Mouse (Mus musculus): ENCODE measurements around the gene Wdr17. TPM values are rescaled to one million over a fixed set of nuclear protein-coding genes. Genes with fewer than 3 reads are reported as not detected.

Wdr17 gene
- polyA plus RNA-seq, 1 experiment from 2014 or later, result 7.2 TPM

- Histone ChIP-seq H3K36me3 (replicated peaks) (no peaks in the 10 kb centered on the region), H3K27me3 (no peaks in the 10 kb centered on the region), H3K9ac (no peak overlapping the region), H3K27ac (peak overlapping the region; percentile 59; the same call in 1 of the 2 replicates), H3K9me3 (no peaks in the 10 kb centered on the region), H3K4me2 (no peak overlapping the region), H3K4me3 (replicated peaks) (no peak overlapping the region), H3K4me1 (peaks cover 4% of the 10 kb centered on the region; the same call in 1 of the 2 replicates)
- ATAC-seq (ENCODE audit: low FRiP score), result no peak; the same call in 1 of the 2 replicates
- WGBS, result 70% methylated on average over 4 of the region's 4 CpGs
Measured at GRCm38 (mm10) chr8:54864038-54864760, 22.8 kb downstream of the Wdr17 start.

- no peak overlapping the region for H3K9ac ChIP-seq
- WGBS, result 70% methylated on average over 5 of the region's 5 CpGs
- H3K4me2 ChIP-seq, result no peak overlapping the region
- H3K36me3 ChIP-seq (replicated peaks), result no peaks in the 10 kb centered on the region
- H3K9me3 ChIP-seq, result no peaks in the 10 kb centered on the region
- no peak overlapping the region for H3K4me3 ChIP-seq (replicated peaks)
- H3K4me1 ChIP-seq, result peaks cover 7% of the 10 kb centered on the region; the same call in 1 of the 2 replicates
- 0 out of 2 replicates have a peak overlapping the region, but pooled peaks have one; percentile 42 for H3K27ac ChIP-seq
- no peaks in the 10 kb centered on the region for H3K27me3 ChIP-seq
- 0 out of 2 replicates have a peak, but pooled peaks have one; percentile 51 for ATAC-seq (ENCODE audit: low FRiP score)
Measured at GRCm38 (mm10) chr8:54836029-54836959, 50.7 kb downstream of the Wdr17 start.

GRCm38 (mm10) chr8:54829794-54830426, 57.1 kb downstream of the Wdr17 start:
- 67% methylated on average over 4 of the region's 4 CpGs for WGBS
- ATAC-seq (ENCODE audit: low FRiP score), result no peak

GRCm38 (mm10) chr8:54827974-54828373, 59.0 kb downstream of the Wdr17 start:
- no peaks in the 10 kb centered on the region for H3K36me3 ChIP-seq (replicated peaks)
- H3K4me3 ChIP-seq (replicated peaks), result no peak overlapping the region
- no peak overlapping the region for H3K4me2 ChIP-seq
- 93% methylated on average over 2 of the region's 2 CpGs for WGBS
- H3K9me3 ChIP-seq, result no peaks in the 10 kb centered on the region
- no peak overlapping the region for H3K27ac ChIP-seq
- no peak overlapping the region for H3K9ac ChIP-seq
- no peaks in the 10 kb centered on the region for H3K4me1 ChIP-seq
- ATAC-seq (ENCODE audit: low FRiP score), result 0 out of 2 replicates have a peak, but pooled peaks have one; percentile 55
- no peaks in the 10 kb centered on the region for H3K27me3 ChIP-seq

More at GRCm38 (mm10) chr8:54829794-54830426, 57.1 kb downstream of the Wdr17 start:
- no peaks in the 10 kb centered on the region for H3K27me3 ChIP-seq
- no peaks in the 10 kb centered on the region for H3K36me3 ChIP-seq (replicated peaks)
- no peak overlapping the region for H3K4me3 ChIP-seq (replicated peaks)
- no peak overlapping the region for H3K9ac ChIP-seq
- H3K4me1 ChIP-seq, result no peaks in the 10 kb centered on the region
- no peaks in the 10 kb centered on the region for H3K9me3 ChIP-seq
- H3K27ac ChIP-seq, result no peak overlapping the region
- no peak overlapping the region for H3K4me2 ChIP-seq

GRCm38 (mm10) chr8:54822956-54823355, 64.0 kb downstream of the Wdr17 start:
- Histone ChIP-seq H3K9me3 (no peaks in the 10 kb centered on the region), H3K27ac (no peak overlapping the region), H3K4me1 (no peaks in the 10 kb centered on the region), H3K27me3 (no peaks in the 10 kb centered on the region), H3K4me3 (replicated peaks) (no peak overlapping the region), H3K4me2 (no peak overlapping the region), H3K9ac (no peak overlapping the region), H3K36me3 (replicated peaks) (no peaks in the 10 kb centered on the region)
- 94% methylated on average over 5 of the region's 5 CpGs for WGBS
- ATAC-seq (ENCODE audit: low FRiP score), result no peak

- ATAC-seq (ENCODE audit: low FRiP score), result no peak
- H3K36me3 ChIP-seq (replicated peaks), result no peaks in the 10 kb centered on the region
Measured at GRCm38 (mm10) chr8:54818651-54819050, 68.3 kb downstream of the Wdr17 start.

GRCm38 (mm10) chr8:54808217-54808616, 78.8 kb downstream of the Wdr17 start:
- Histone ChIP-seq H3K4me3 (replicated peaks) (no peak overlapping the region), H3K27me3 (no peaks in the 10 kb centered on the region), H3K36me3 (replicated peaks) (no peaks in the 10 kb centered on the region), H3K27ac (no peak overlapping the region), H3K9ac (no peak overlapping the region), H3K4me2 (no peak overlapping the region), H3K4me1 (peaks cover 3% of the 10 kb centered on the region; the same call in 1 of the 2 replicates), H3K9me3 (no peaks in the 10 kb centered on the region)
- 64% methylated on average over 6 of the region's 6 CpGs for WGBS
- ATAC-seq (ENCODE audit: low FRiP score), result no peak

More at GRCm38 (mm10) chr8:54818651-54819050, 68.3 kb downstream of the Wdr17 start:
- Histone ChIP-seq H3K4me1 (no peaks in the 10 kb centered on the region), H3K27me3 (no peaks in the 10 kb centered on the region), H3K4me3 (replicated peaks) (no peak overlapping the region), H3K4me2 (no peak overlapping the region), H3K9ac (no peak overlapping the region), H3K27ac (no peak overlapping the region), H3K9me3 (0 out of 2 replicates have a peak, but pooled peaks cover 4% of the 10 kb centered on the region)

GRCm38 (mm10) chr8:54806173-54806572, 80.8 kb downstream of the Wdr17 start:
- Histone ChIP-seq H3K9ac (no peak overlapping the region), H3K4me3 (replicated peaks) (no peak overlapping the region), H3K36me3 (replicated peaks) (no peaks in the 10 kb centered on the region), H3K27me3 (no peaks in the 10 kb centered on the region), H3K4me1 (peaks cover 3% of the 10 kb centered on the region; the same call in 1 of the 2 replicates), H3K27ac (no peak overlapping the region), H3K4me2 (no peak overlapping the region), H3K9me3 (no peaks in the 10 kb centered on the region)
- ATAC-seq (ENCODE audit: low FRiP score), result no peak
- 81% methylated on average over 6 of the region's 6 CpGs for WGBS

GRCm38 (mm10) chr8:54792699-54793061, 94.3 kb downstream of the Wdr17 start:
- H3K27me3 ChIP-seq, result no peaks in the 10 kb centered on the region
- no peaks in the 10 kb centered on the region for H3K36me3 ChIP-seq (replicated peaks)
- no peak overlapping the region for H3K4me2 ChIP-seq
- 74% methylated on average over 2 of the region's 2 CpGs for WGBS
- no peak for ATAC-seq (ENCODE audit: low FRiP score)
- no peaks in the 10 kb centered on the region for H3K9me3 ChIP-seq
- no peak overlapping the region for H3K4me3 ChIP-seq (replicated peaks)
- H3K27ac ChIP-seq, result no peak overlapping the region
- H3K4me1 ChIP-seq, result no peaks in the 10 kb centered on the region
- H3K9ac ChIP-seq, result no peak overlapping the region

- H3K4me2 ChIP-seq, result no peak overlapping the region
- H3K4me3 ChIP-seq (replicated peaks), result no peak overlapping the region
- H3K4me1 ChIP-seq, result no peaks in the 10 kb centered on the region
- 56% methylated on average over 2 of the region's 2 CpGs for WGBS
- no peaks in the 10 kb centered on the region for H3K36me3 ChIP-seq (replicated peaks)
- H3K9ac ChIP-seq, result no peak overlapping the region
- ATAC-seq (ENCODE audit: low FRiP score), result peak; percentile 84; the same call in 1 of the 2 replicates
- H3K27me3 ChIP-seq, result no peaks in the 10 kb centered on the region
- no peaks in the 10 kb centered on the region for H3K9me3 ChIP-seq
- H3K27ac ChIP-seq, result no peak overlapping the region
Measured at GRCm38 (mm10) chr8:54791858-54792698, 94.9 kb downstream of the Wdr17 start.

GRCm38 (mm10) chr8:54780134-54780942, 106.6 kb downstream of the Wdr17 start:
- no peaks in the 10 kb centered on the region for H3K36me3 ChIP-seq (replicated peaks)
- H3K4me1 ChIP-seq, result peaks cover 14% of the 10 kb centered on the region
- H3K27me3 ChIP-seq, result no peaks in the 10 kb centered on the region
- peak; percentile 83 for ATAC-seq (ENCODE audit: low FRiP score)
- WGBS, result 7% methylated on average over 16 of the region's 16 CpGs
- H3K27ac ChIP-seq, result peak overlapping the region; percentile 63
- H3K9ac ChIP-seq, result peak overlapping the region; percentile 59
- H3K9me3 ChIP-seq, result no peaks in the 10 kb centered on the region
- peak overlapping the region; percentile 79 for H3K4me2 ChIP-seq
- H3K4me3 ChIP-seq (replicated peaks), result peak overlapping the region; percentile 42
